Mouse (Mus musculus) liver, postnatal 0 days (tissue): Measurements from ENCODE around the gene Dhrs7c.

Experiments
- CTCF ChIP-seq: sonication (generic); IDR thresholded peaks from 2 replicates; pipeline ENCODE4 v1.5.1; 2016; ENCODE audit warnings: antibody characterized with exemption, low read depth
- EP300 ChIP-seq: IDR thresholded peaks from 2 replicates; pipeline ENCODE4 v1.6.1; 2016; ENCODE audit warnings: antibody characterized with exemption, low read depth, mild to moderate bottlenecking

- TF ChIP-seq CTCF (no peak), EP300 (no peak)
These were observed at the start of gene Dhrs7c for GRCm38 (mm10) chr11:67797931-67798330.
